Comparison of ENCODE assay signal across 17 mouse cellular contexts in genomic region chr15:97163090-97163489, GRCm38 (mm10).
"Had no signal": no experiment of that assay in that cellular context is flagged by ENCODE, and none has a peak within 500 bp of the region (broad histone marks: within the 10 kb centered on the region; RNA-seq: fewer than 3 reads in every experiment).

No protein-coding gene starts in this region.

- DNase-seq: lung, adult 2 months; lung, postnatal 14 days; lung, postnatal 36 days; midbrain, embryonic 14.5 days; right cerebral cortex, postnatal 14 days; spleen, adult 18-20 months; thymus, adult 18-20 months; thymus, postnatal 14 days; thymus, postnatal 36 days had no signal

- H3K9ac ChIP-seq: lung, embryonic 15.5 days; midbrain, embryonic 12.5 days; neural tube, embryonic 12.5 days had no signal

- ATAC-seq: lung, postnatal 0 days; midbrain, embryonic 16.5 days had no signal

- H3K4me2 ChIP-seq: lung, embryonic 15.5 days; midbrain, embryonic 12.5 days; neural tube, embryonic 12.5 days had no signal

- H3K4me3 ChIP-seq: lung, embryonic 15.5 days; midbrain, embryonic 10.5 days; midbrain, embryonic 12.5 days; myocyte; neural tube, embryonic 12.5 days had no signal

- H3K4me1 ChIP-seq: lung, embryonic 15.5 days; midbrain, embryonic 10.5 days; midbrain, embryonic 12.5 days; neural tube, embryonic 12.5 days had no signal

- H3K9me3 ChIP-seq: lung, embryonic 15.5 days; midbrain, embryonic 10.5 days; midbrain, embryonic 12.5 days; neural tube, embryonic 12.5 days had no signal

- H3K27me3 ChIP-seq: lung, embryonic 15.5 days; midbrain, embryonic 12.5 days; neural tube, embryonic 12.5 days had no signal

- H3K27ac ChIP-seq: lung, embryonic 15.5 days; macrophage; midbrain, embryonic 10.5 days; midbrain, embryonic 12.5 days; neural tube, embryonic 12.5 days had no signal

- H3K36me3 ChIP-seq: lung, embryonic 15.5 days; midbrain, embryonic 10.5 days; midbrain, embryonic 12.5 days; neural tube, embryonic 12.5 days had no signal
